Mouse (Mus musculus) neural tube, embryonic 10.5 days (tissue): Measurements from ENCODE around the gene Atp6v0a1.
"Not testable (repeated sequence)": the region's sequence is repeated elsewhere in the genome, so short reads cannot be mapped to it uniquely, and the experiment has no call there.

Experiments used
- DNase-seq: peaks from one replicate; pipeline ENCODE4 v3.0.0-alpha.2; 2017; ENCODE audit warnings: low spot score; ENCODE audit errors: extremely low spot score

The Atp6v0a1 gene

GRCm38 (mm10) chr11:100981236-100981635 lies 28.0 kb upstream of the Atp6v0a1 start:
- DNase-seq = no peak

- DNase-seq = peak; percentile 12
Measured at GRCm38 (mm10) chr11:100982087-100982486, 27.2 kb upstream of the Atp6v0a1 start.

- peak; percentile 91 for DNase-seq
Measured at GRCm38 (mm10) chr11:100983125-100983777, 26.0 kb upstream of the Atp6v0a1 start.

- DNase-seq = no peak
Measured at GRCm38 (mm10) chr11:100983778-100984131, 25.5 kb upstream of the Atp6v0a1 start.

- DNase-seq = no peak
Measured at GRCm38 (mm10) chr11:100985607-100986006, 23.6 kb upstream of the Atp6v0a1 start.

GRCm38 (mm10) chr11:100988674-100989073 lies 20.6 kb upstream of the Atp6v0a1 start:
- no peak for DNase-seq

- DNase-seq = no peak
Measured at GRCm38 (mm10) chr11:100989666-100990065, 19.6 kb upstream of the Atp6v0a1 start.

GRCm38 (mm10) chr11:100991027-100991534 lies 18.2 kb upstream of the Atp6v0a1 start:
- DNase-seq = no peak

- DNase-seq = no peak
Measured at GRCm38 (mm10) chr11:100993437-100993836, 15.8 kb upstream of the Atp6v0a1 start.

GRCm38 (mm10) chr11:100994233-100994632 lies 15.0 kb upstream of the Atp6v0a1 start:
- no peak for DNase-seq

- no peak for DNase-seq
Measured at GRCm38 (mm10) chr11:100994655-100995054, 14.6 kb upstream of the Atp6v0a1 start.

GRCm38 (mm10) chr11:100996501-100996900 lies 12.8 kb upstream of the Atp6v0a1 start:
- DNase-seq = no peak

- DNase-seq = no peak
Measured at GRCm38 (mm10) chr11:100998836-100999235, 10.4 kb upstream of the Atp6v0a1 start.

- no peak for DNase-seq
Measured at GRCm38 (mm10) chr11:100999254-100999653, 10.0 kb upstream of the Atp6v0a1 start.

- DNase-seq = not testable (repeated sequence)
Measured at GRCm38 (mm10) chr11:101001875-101002552, 7.2 kb upstream of the Atp6v0a1 start.

GRCm38 (mm10) chr11:101003025-101003685 lies 6.1 kb upstream of the Atp6v0a1 start:
- no peak for DNase-seq

GRCm38 (mm10) chr11:101008206-101009045 lies 826 bp upstream of the Atp6v0a1 start:
- no peak for DNase-seq

GRCm38 (mm10) chr11:101009888-101010784 lies 884 bp downstream of the Atp6v0a1 start:
- DNase-seq = peak; percentile 21

- no peak for DNase-seq
Measured at GRCm38 (mm10) chr11:101011641-101012040, 2.4 kb downstream of the Atp6v0a1 start.

GRCm38 (mm10) chr11:101023371-101023770 lies 14.1 kb downstream of the Atp6v0a1 start:
- no peak for DNase-seq
